Mouse (Mus musculus) stomach, postnatal 0 days (tissue): ENCODE measurements around the gene Egln1.

ENCODE experiments used
- CTCF ChIP-seq: IDR thresholded peaks from 2 replicates; pipeline ENCODE4 v1.5.1; 2016; ENCODE audit warnings: antibody characterized with exemption, low read depth, mild to moderate bottlenecking, moderate library complexity
- EP300 ChIP-seq: optimal IDR thresholded peaks from 2 replicates; pipeline ENCODE3; 2016; ENCODE audit warnings: antibody characterized with exemption

DNA sequence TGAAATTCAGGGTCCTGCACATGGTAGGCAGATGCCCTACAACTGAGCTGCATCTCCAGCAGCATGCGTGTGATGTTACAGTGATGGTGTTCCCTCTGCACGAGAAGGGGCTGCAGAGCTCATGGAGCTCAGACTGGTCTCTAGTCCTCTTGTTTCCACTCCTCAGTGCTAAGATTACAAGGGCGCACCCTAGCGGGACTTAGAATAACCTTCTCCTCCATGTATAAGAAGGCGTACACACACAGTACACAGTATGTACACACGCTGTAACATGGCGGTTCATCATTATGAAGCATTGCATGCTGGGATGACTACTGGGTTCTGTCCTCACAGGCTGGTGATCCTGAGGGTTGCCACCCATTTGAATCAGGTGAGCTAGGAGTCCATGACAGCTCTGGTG lies 77.0 kb downstream of the Egln1 start:
- TF ChIP-seq CTCF: no peak
- TF ChIP-seq EP300: no peak
